Mouse (Mus musculus): Measurements from ENCODE around the gene Hey2.

Hey2 gene

GRCm38 (mm10) chr10:30842643-30843437 lies at the start of gene Hey2:
Gene Hey2, minus strand, starts transcription at chr10:30842801.
- DNase-seq = peak; percentile 99 to 100

- DNase-seq = no peak
Measured at GRCm38 (mm10) chr10:30883085-30883760, 40.6 kb upstream of the Hey2 start.

- no peak for DNase-seq
Measured at GRCm38 (mm10) chr10:30881109-30881508, 38.5 kb upstream of the Hey2 start.

- no peak for DNase-seq
Measured at GRCm38 (mm10) chr10:30845101-30845825, 2.7 kb upstream of the Hey2 start.

- DNase-seq = peak; percentile 13 to 18
Measured at GRCm38 (mm10) chr10:30844191-30845010, 1.8 kb upstream of the Hey2 start.

GRCm38 (mm10) chr10:30843438-30844190 lies 1.0 kb upstream of the Hey2 start:
- DNase-seq = peak; percentile 17 to 30

- DNase-seq = no peak
Measured at GRCm38 (mm10) chr10:30842228-30842627, 373 bp downstream of the Hey2 start.

- no peak for DNase-seq
Measured at GRCm38 (mm10) chr10:30840824-30841223, 1.8 kb downstream of the Hey2 start.

GRCm38 (mm10) chr10:30838188-30838587 lies 4.4 kb downstream of the Hey2 start:
- no peak for DNase-seq

- peak; percentile 23 to 32 for DNase-seq
Measured at GRCm38 (mm10) chr10:30825049-30825448, 17.6 kb downstream of the Hey2 start.

- peak; percentile 68 to 86 for DNase-seq
Measured at GRCm38 (mm10) chr10:30810967-30811293, 31.7 kb downstream of the Hey2 start.

GRCm38 (mm10) chr10:30810247-30810966 lies 32.2 kb downstream of the Hey2 start:
- peak; percentile 47 to 48 for DNase-seq

- DNase-seq = peak; percentile 25 to 37
Measured at GRCm38 (mm10) chr10:30803587-30804253, 38.9 kb downstream of the Hey2 start.

GRCm38 (mm10) chr10:30802681-30803586 lies 39.7 kb downstream of the Hey2 start, which contains the start of gene Ncoa7:
Gene Ncoa7, minus strand, starts transcription at chr10:30803326.
- DNase-seq = peak; percentile 88 to 91

GRCm38 (mm10) chr10:30802033-30802432 lies 40.6 kb downstream of the Hey2 start:
- peak; percentile 62 for DNase-seq

GRCm38 (mm10) chr10:30799713-30800450 lies 42.7 kb downstream of the Hey2 start:
- no peak for DNase-seq

GRCm38 (mm10) chr10:30796469-30797261 lies 45.9 kb downstream of the Hey2 start:
- no peak for DNase-seq

- DNase-seq = no peak
Measured at GRCm38 (mm10) chr10:30791016-30791415, 51.6 kb downstream of the Hey2 start.

All from cerebellum, adult 18-20 months (tissue).